Mouse (Mus musculus): ENCODE measurements around the gene Skap1. TPM values are rescaled to one million over a fixed set of nuclear protein-coding genes. Genes with fewer than 3 reads are reported as not detected.
"Not testable (repeated sequence)": the region's sequence is repeated elsewhere in the genome, so short reads cannot be mapped to it uniquely, and the experiment has no call there.

The Skap1 gene
- polyA plus RNA-seq, 1 experiment = 3.0 TPM

DNA sequence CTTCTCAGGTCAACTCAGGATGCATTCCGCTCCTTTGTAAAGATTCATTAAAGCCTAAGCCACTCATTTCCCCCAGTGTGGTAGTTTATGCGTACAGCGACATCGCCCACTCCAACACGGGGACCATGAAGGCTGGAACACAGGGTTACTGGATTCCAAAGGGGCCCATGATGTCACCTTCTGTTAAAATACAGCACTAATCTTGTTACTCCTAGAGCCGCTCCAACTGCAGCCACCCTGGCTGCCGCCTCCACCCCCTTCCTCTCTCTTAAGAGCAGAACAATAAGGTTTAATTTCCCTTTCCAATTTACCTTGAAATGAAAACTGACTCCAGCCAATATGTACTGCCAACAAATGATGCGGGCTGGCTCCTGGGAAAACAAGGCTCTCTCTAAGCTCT is 310.7 kb downstream of the Skap1 start:
- no peak overlapping the region for H3K4me3 ChIP-seq (ENCODE audit: insufficient read depth, low read length)

DNA sequence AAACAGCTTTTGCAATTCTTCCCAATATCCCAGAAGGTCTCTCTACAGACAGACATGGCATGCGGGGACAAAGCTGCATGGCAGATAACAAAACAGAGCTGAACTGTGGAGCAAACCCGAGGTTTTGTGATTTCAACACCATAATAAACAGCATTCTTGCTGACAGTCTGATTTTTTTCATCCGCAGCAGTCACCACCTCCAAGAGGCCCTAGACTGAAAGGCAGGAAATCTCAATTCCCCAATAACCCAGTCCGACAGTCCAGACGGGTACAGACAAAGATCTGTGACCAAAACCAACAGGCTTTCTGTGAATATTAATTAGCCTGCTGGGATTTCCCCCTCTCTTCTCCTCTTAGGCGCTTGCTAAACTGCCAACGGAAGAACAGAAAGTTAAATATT is 311.3 kb downstream of the Skap1 start:
- Histone ChIP-seq H3K27ac (ENCODE audit: insufficient read depth, low read length) (0 out of 2 replicates have a peak overlapping the region, but pooled peaks have one; percentile 34), H3K4me1 (ENCODE audit: control insufficient read depth, insufficient read depth, low read length) (no peaks in the 10 kb centered on the region), H3K4me3 (ENCODE audit: insufficient read depth, low read length) (no peak overlapping the region)
- TF ChIP-seq POLR2A (IDR thresholded peaks at IDR 0.05; ENCODE audit: extremely low read depth, insufficient read depth, low read length) = no peak
- no peak for TF ChIP-seq CTCF (IDR thresholded peaks at IDR 0.05; ENCODE audit: extremely low read depth, insufficient read depth, low read length)

More for the DNA sequence above, 310.7 kb downstream of the Skap1 start:
- no peaks in the 10 kb centered on the region for H3K4me1 ChIP-seq (ENCODE audit: control insufficient read depth, insufficient read depth, low read length)
- no peak for TF ChIP-seq POLR2A (IDR thresholded peaks at IDR 0.05; ENCODE audit: extremely low read depth, insufficient read depth, low read length)
- TF ChIP-seq CTCF (IDR thresholded peaks at IDR 0.05; ENCODE audit: extremely low read depth, insufficient read depth, low read length) = no peak
- no peak overlapping the region for H3K27ac ChIP-seq (ENCODE audit: insufficient read depth, low read length)

DNA sequence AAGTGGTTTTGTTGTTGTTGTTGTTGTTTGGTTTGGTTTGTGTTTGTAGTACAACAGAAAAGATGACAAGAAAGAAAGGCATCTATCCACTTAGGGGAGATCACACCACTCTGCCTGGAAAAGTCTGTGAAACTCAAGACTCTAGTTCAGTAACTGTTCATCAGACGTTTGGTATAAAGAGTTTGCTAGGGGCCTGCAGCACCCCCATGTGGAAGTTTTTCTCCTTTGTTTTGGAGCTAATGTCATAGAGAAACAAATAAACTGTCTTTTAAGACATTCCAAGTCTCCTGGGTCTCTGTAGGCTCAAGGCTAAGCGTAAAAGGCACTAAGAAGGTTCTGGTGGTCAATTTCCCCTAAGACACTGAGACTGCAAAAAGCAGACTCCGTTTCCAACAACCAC is 311.7 kb downstream of the Skap1 start:
- H3K4me1 ChIP-seq (ENCODE audit: control insufficient read depth, insufficient read depth, low read length) = no peaks in the 10 kb centered on the region
- no peak for TF ChIP-seq CTCF (IDR thresholded peaks at IDR 0.05; ENCODE audit: extremely low read depth, insufficient read depth, low read length)
- TF ChIP-seq POLR2A (IDR thresholded peaks at IDR 0.05; ENCODE audit: extremely low read depth, insufficient read depth, low read length) = no peak
- H3K4me3 ChIP-seq (ENCODE audit: insufficient read depth, low read length) = peak overlapping the region; percentile 68; the same call in 1 of the 2 replicates
- H3K27ac ChIP-seq (ENCODE audit: insufficient read depth, low read length) = no peak overlapping the region

DNA sequence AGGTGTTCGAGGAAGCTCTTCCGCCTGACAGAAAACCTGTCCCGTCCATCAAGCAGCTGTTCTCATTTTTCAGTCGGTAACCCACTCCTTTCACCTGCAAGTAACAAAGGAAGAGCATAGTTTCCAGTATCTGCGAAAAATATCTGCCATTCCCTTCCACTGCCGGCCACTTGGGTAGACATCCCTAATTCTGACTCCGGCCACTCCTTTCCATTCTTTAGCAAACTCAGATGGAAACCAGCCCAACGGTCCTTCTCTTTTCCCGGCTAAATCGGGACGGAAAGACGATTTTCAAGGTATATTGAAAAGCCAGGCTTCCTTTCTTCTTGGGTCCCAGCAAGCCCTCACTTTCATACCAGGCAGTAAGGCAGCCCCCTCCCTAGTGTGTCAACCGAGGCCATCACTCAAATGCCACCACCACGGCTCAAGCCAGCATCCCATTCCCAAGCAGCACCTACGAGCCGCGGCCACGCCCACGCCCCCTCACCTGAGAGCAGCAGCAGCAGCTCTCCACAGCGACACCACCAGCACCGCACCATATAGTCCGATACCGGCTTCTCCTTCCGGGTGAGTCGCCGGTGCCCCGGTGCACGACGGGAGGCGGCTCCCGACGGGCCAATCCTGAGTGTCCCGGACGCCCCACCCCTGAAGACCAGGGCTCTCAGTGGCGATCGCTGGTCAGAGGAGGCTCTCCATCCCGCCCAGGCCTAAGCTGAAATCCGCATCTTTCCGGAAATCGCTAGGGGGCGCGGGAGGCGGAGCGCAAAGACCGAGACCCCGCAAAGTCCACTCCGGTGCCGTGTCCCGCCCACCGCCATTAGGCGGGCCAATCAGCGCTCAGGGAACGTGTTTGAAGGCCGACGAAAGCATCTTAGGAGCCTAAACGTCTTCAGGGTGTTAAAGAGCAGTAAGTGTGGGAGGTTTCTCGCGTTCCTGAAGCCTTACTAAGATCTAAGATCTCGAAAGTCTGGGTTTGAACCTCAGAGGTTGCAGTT is 312.9 kb downstream of the Skap1 start, which contains the start of gene Snx11:
Gene Snx11 (minus strand): TSS at position 592 of the 995 bp plus-strand sequence.
- Histone ChIP-seq H3K27ac (ENCODE audit: insufficient read depth, low read length) (no peak within 1 kb of the TSS), H3K4me1 (ENCODE audit: control insufficient read depth, insufficient read depth, low read length) (no peaks in the 10 kb centered on the region), H3K4me3 (ENCODE audit: insufficient read depth, low read length) (peak within 1 kb of the TSS; percentile 68)
- TF ChIP-seq POLR2A (IDR thresholded peaks at IDR 0.05; ENCODE audit: extremely low read depth, insufficient read depth, low read length) (peak; percentile 75), CTCF (IDR thresholded peaks at IDR 0.05; ENCODE audit: extremely low read depth, insufficient read depth, low read length) (peak; percentile 33)

GRCm38 (mm10) chr11:96778061-96778627 is 313.8 kb downstream of the Skap1 start:
- H3K4me1 ChIP-seq (ENCODE audit: control insufficient read depth, insufficient read depth, low read length); H3K27ac ChIP-seq (ENCODE audit: insufficient read depth, low read length): not testable (repeated sequence)
- peak overlapping the region; percentile 68 for H3K4me3 ChIP-seq (ENCODE audit: insufficient read depth, low read length)

- TF ChIP-seq POLR2A (IDR thresholded peaks at IDR 0.05; ENCODE audit: extremely low read depth, insufficient read depth, low read length) (no peak), CTCF (IDR thresholded peaks at IDR 0.05; ENCODE audit: extremely low read depth, insufficient read depth, low read length) (no peak)
- Histone ChIP-seq H3K4me3 (ENCODE audit: insufficient read depth, low read length) (no peak overlapping the region), H3K27ac (ENCODE audit: insufficient read depth, low read length) (no peak overlapping the region), H3K4me1 (ENCODE audit: control insufficient read depth, insufficient read depth, low read length) (no peaks in the 10 kb centered on the region)
These were observed 315.9 kb downstream of the Skap1 start for GRCm38 (mm10) chr11:96780306-96780705.

GRCm38 (mm10) chr11:96781425-96781824 is 317.0 kb downstream of the Skap1 start:
- TF ChIP-seq POLR2A (IDR thresholded peaks at IDR 0.05; ENCODE audit: extremely low read depth, insufficient read depth, low read length) = no peak
- 0 out of 2 replicates have a peak, but pooled peaks have one; percentile 3 for TF ChIP-seq CTCF (IDR thresholded peaks at IDR 0.05; ENCODE audit: extremely low read depth, insufficient read depth, low read length)
- Histone ChIP-seq H3K4me1 (ENCODE audit: control insufficient read depth, insufficient read depth, low read length) (no peaks in the 10 kb centered on the region), H3K27ac (ENCODE audit: insufficient read depth, low read length) (no peak overlapping the region), H3K4me3 (ENCODE audit: insufficient read depth, low read length) (no peak overlapping the region)

DNA sequence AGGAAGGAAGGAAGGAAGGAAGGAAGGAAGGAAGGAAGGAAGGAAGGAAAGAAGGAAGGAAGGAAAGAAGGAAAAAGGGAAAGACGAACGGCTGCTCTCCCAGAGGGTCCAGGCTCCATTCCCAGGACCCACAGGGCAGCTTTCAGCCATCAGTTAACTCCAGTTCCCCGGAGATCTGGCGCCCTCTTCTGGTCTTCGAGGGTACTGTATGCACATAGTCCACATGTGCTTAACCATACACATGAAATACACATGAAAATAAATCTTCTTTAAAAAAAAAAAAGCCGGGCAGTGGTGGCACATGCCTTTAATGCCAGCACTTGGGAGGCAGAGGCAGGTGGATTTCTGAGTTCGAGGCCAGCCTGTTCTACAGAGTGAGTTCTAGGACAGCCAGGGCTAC is 320.5 kb downstream of the Skap1 start:
- TF ChIP-seq CTCF (IDR thresholded peaks at IDR 0.05; ENCODE audit: extremely low read depth, insufficient read depth, low read length) = peak; percentile 63
- not testable (repeated sequence) for H3K4me3 ChIP-seq (ENCODE audit: insufficient read depth, low read length); H3K27ac ChIP-seq (ENCODE audit: insufficient read depth, low read length); H3K4me1 ChIP-seq (ENCODE audit: control insufficient read depth, insufficient read depth, low read length)

GRCm38 (mm10) chr11:96786731-96787450 is 322.5 kb downstream of the Skap1 start:
- Histone ChIP-seq H3K4me1 (ENCODE audit: control insufficient read depth, insufficient read depth, low read length) (peaks cover 5% of the 10 kb centered on the region; the same call in 1 of the 2 replicates), H3K4me3 (ENCODE audit: insufficient read depth, low read length) (no peak overlapping the region), H3K27ac (ENCODE audit: insufficient read depth, low read length) (no peak overlapping the region)
- TF ChIP-seq CTCF (IDR thresholded peaks at IDR 0.05; ENCODE audit: extremely low read depth, insufficient read depth, low read length) (no peak), POLR2A (IDR thresholded peaks at IDR 0.05; ENCODE audit: extremely low read depth, insufficient read depth, low read length) (no peak)
